Mouse (Mus musculus) B cell, adult 2 months (primary cell): ENCODE results near the gene Hoxb1.

Experiments
- DNase-seq, 2 experiments: peaks; one replicate each; pipeline ENCODE4 v3.0.0; 2022

The Hoxb1 gene

GRCm38 (mm10) chr11:96405541-96405940 is 40.0 kb downstream of the Hoxb1 start:
- DNase-seq: no peak

GRCm38 (mm10) chr11:96407191-96408072 is 41.9 kb downstream of the Hoxb1 start:
- peak; percentile 44 to 48 for DNase-seq

- DNase-seq: no peak
These were observed 42.9 kb downstream of the Hoxb1 start for GRCm38 (mm10) chr11:96408234-96409010.

- no peak for DNase-seq
These were observed 45.5 kb downstream of the Hoxb1 start for GRCm38 (mm10) chr11:96411019-96411418.

- DNase-seq: no peak
These were observed 46.4 kb downstream of the Hoxb1 start for GRCm38 (mm10) chr11:96411934-96412333.

GRCm38 (mm10) chr11:96412941-96413491 is 47.5 kb downstream of the Hoxb1 start:
- no peak for DNase-seq

- no peak for DNase-seq
These were observed 48.0 kb downstream of the Hoxb1 start for GRCm38 (mm10) chr11:96413527-96413926.

- DNase-seq: no peak
These were observed 48.5 kb downstream of the Hoxb1 start for GRCm38 (mm10) chr11:96414002-96414401.
